Mouse (Mus musculus): ENCODE measurements around the gene Dnajb5. TPM values are rescaled to one million over a fixed set of nuclear protein-coding genes. Genes with fewer than 3 reads are reported as not detected.
A peak's percentile ranks its signal among the peaks of the same experiment; 100 is the strongest.

Dnajb5 gene
- polyA plus RNA-seq, 1 experiment from 2014 or later = 17.6 TPM

- Histone ChIP-seq H3K27me3 (ENCODE audit: insufficient read depth, poor library complexity, severe bottlenecking) (peaks cover 20% of the 10 kb centered on the region), H3K9me3 (no peaks in the 10 kb centered on the region), H3K27ac (no peak overlapping the region; the same call in 1 of the 2 replicates), H3K4me3 (no peak overlapping the region), H3K36me3 (no peaks in the 10 kb centered on the region), H3K4me1 (replicated peaks) (peaks cover 50% of the 10 kb centered on the region)
- 11% methylated on average over 5 of the region's 5 CpGs for WGBS
- peak; percentile 64 for DNase-seq (ENCODE audit: low spot score)
These were observed 3.7 kb upstream of the Dnajb5 start for GRCm38 (mm10) chr4:42945952-42946351.

GRCm38 (mm10) chr4:42946733-42947290, 2.8 kb upstream of the Dnajb5 start:
- WGBS = 50% methylated on average over 10 of the region's 10 CpGs
- peak; percentile 80 for DNase-seq (ENCODE audit: low spot score)
- peak overlapping the region; percentile 2; the same call in 1 of the 2 replicates for H3K4me3 ChIP-seq
- peak overlapping the region; percentile 59; the same call in 1 of the 2 replicates for H3K27ac ChIP-seq
- peaks cover 59% of the 10 kb centered on the region for H3K4me1 ChIP-seq (replicated peaks)
- H3K36me3 ChIP-seq = no peaks in the 10 kb centered on the region
- H3K27me3 ChIP-seq (ENCODE audit: insufficient read depth, poor library complexity, severe bottlenecking) = peaks cover 25% of the 10 kb centered on the region
- no peaks in the 10 kb centered on the region for H3K9me3 ChIP-seq

GRCm38 (mm10) chr4:42948527-42948926, 1.1 kb upstream of the Dnajb5 start:
- no peak for DNase-seq (ENCODE audit: low spot score)
- peaks cover 11% of the 10 kb centered on the region for H3K36me3 ChIP-seq
- H3K4me3 ChIP-seq = peak overlapping the region; percentile 90; the same call in 1 of the 2 replicates
- WGBS = 45% methylated on average over 13 of the region's 13 CpGs
- peak overlapping the region; percentile 99; the same call in 1 of the 2 replicates for H3K27ac ChIP-seq
- no peaks in the 10 kb centered on the region for H3K9me3 ChIP-seq
- H3K27me3 ChIP-seq (ENCODE audit: insufficient read depth, poor library complexity, severe bottlenecking) = peaks cover 25% of the 10 kb centered on the region
- peaks cover 76% of the 10 kb centered on the region for H3K4me1 ChIP-seq (replicated peaks)

- no peaks in the 10 kb centered on the region for H3K9me3 ChIP-seq
- H3K27ac ChIP-seq = peak overlapping the region; percentile 99
- peaks cover 25% of the 10 kb centered on the region for H3K27me3 ChIP-seq (ENCODE audit: insufficient read depth, poor library complexity, severe bottlenecking)
- 16% methylated on average over 14 of the region's 14 CpGs for WGBS
- H3K4me3 ChIP-seq = peak overlapping the region; percentile 90
- DNase-seq (ENCODE audit: low spot score) = no peak
- H3K4me1 ChIP-seq (replicated peaks) = peaks cover 82% of the 10 kb centered on the region
- peaks cover 15% of the 10 kb centered on the region for H3K36me3 ChIP-seq
These were observed 451 bp upstream of the Dnajb5 start for GRCm38 (mm10) chr4:42949051-42949675.

GRCm38 (mm10) chr4:42950065-42950558, 498 bp downstream of the Dnajb5 start:
- peak; percentile 88 for DNase-seq (ENCODE audit: low spot score)
- peak overlapping the region; percentile 99 for H3K27ac ChIP-seq
- H3K4me3 ChIP-seq = peak overlapping the region; percentile 90
- 2% methylated on average over 26 of the region's 27 CpGs for WGBS
- peaks cover 25% of the 10 kb centered on the region for H3K27me3 ChIP-seq (ENCODE audit: insufficient read depth, poor library complexity, severe bottlenecking)
- peaks cover 21% of the 10 kb centered on the region for H3K36me3 ChIP-seq
- no peaks in the 10 kb centered on the region for H3K9me3 ChIP-seq
- H3K4me1 ChIP-seq (replicated peaks) = peaks cover 90% of the 10 kb centered on the region

- 69% methylated on average over 11 of the region's 11 CpGs for WGBS
- H3K9me3 ChIP-seq = no peaks in the 10 kb centered on the region
- peaks cover 83% of the 10 kb centered on the region for H3K4me1 ChIP-seq (replicated peaks)
- peaks cover 22% of the 10 kb centered on the region for H3K27me3 ChIP-seq (ENCODE audit: insufficient read depth, poor library complexity, severe bottlenecking)
- H3K27ac ChIP-seq = peak overlapping the region; percentile 99
- H3K4me3 ChIP-seq = peak overlapping the region; percentile 90
- peaks cover 33% of the 10 kb centered on the region for H3K36me3 ChIP-seq
- peak; percentile 9 for DNase-seq (ENCODE audit: low spot score)
These were observed 1.9 kb downstream of the Dnajb5 start for GRCm38 (mm10) chr4:42951206-42952195.

- peak overlapping the region; percentile 32; the same call in 1 of the 2 replicates for H3K4me3 ChIP-seq
- H3K27ac ChIP-seq = peak overlapping the region; percentile 81
- H3K36me3 ChIP-seq = peaks cover 44% of the 10 kb centered on the region
- 84% methylated on average over 7 of the region's 7 CpGs for WGBS
- H3K4me1 ChIP-seq (replicated peaks) = peaks cover 73% of the 10 kb centered on the region
- peaks cover 15% of the 10 kb centered on the region for H3K27me3 ChIP-seq (ENCODE audit: insufficient read depth, poor library complexity, severe bottlenecking)
- no peaks in the 10 kb centered on the region for H3K9me3 ChIP-seq
- DNase-seq (ENCODE audit: low spot score) = no peak
These were observed 2.9 kb downstream of the Dnajb5 start for GRCm38 (mm10) chr4:42952563-42952962.

GRCm38 (mm10) chr4:42953435-42954094, 4.0 kb downstream of the Dnajb5 start:
- peaks cover 5% of the 10 kb centered on the region; the same call in 1 of the 2 replicates for H3K27me3 ChIP-seq (ENCODE audit: insufficient read depth, poor library complexity, severe bottlenecking)
- peaks cover 63% of the 10 kb centered on the region for H3K4me1 ChIP-seq (replicated peaks)
- H3K9me3 ChIP-seq = no peaks in the 10 kb centered on the region
- DNase-seq (ENCODE audit: low spot score) = peak; percentile 38
- H3K4me3 ChIP-seq = peak overlapping the region; percentile 32; the same call in 1 of the 2 replicates
- 21% methylated on average over 10 of the region's 10 CpGs for WGBS
- H3K27ac ChIP-seq = peak overlapping the region; percentile 81
- H3K36me3 ChIP-seq = peaks cover 54% of the 10 kb centered on the region

GRCm38 (mm10) chr4:42954297-42954696, 4.7 kb downstream of the Dnajb5 start:
- H3K27ac ChIP-seq = peak overlapping the region; percentile 81; the same call in 1 of the 2 replicates
- H3K27me3 ChIP-seq (ENCODE audit: insufficient read depth, poor library complexity, severe bottlenecking) = peaks cover 4% of the 10 kb centered on the region; the same call in 1 of the 2 replicates
- H3K4me3 ChIP-seq = peak overlapping the region; percentile 32; the same call in 1 of the 2 replicates
- 6% methylated on average over 10 of the region's 10 CpGs for WGBS
- peak; percentile 75 for DNase-seq (ENCODE audit: low spot score)
- peaks cover 59% of the 10 kb centered on the region for H3K36me3 ChIP-seq
- no peaks in the 10 kb centered on the region for H3K9me3 ChIP-seq
- H3K4me1 ChIP-seq (replicated peaks) = peaks cover 55% of the 10 kb centered on the region

- Histone ChIP-seq H3K27me3 (ENCODE audit: insufficient read depth, poor library complexity, severe bottlenecking) (peaks cover 4% of the 10 kb centered on the region; the same call in 1 of the 2 replicates), H3K27ac (no peak overlapping the region), H3K9me3 (no peaks in the 10 kb centered on the region), H3K4me3 (no peak overlapping the region), H3K36me3 (peaks cover 59% of the 10 kb centered on the region), H3K4me1 (replicated peaks) (peaks cover 47% of the 10 kb centered on the region)
- WGBS = 88% methylated on average over 3 of the region's 3 CpGs
- no peak for DNase-seq (ENCODE audit: low spot score)
These were observed 5.6 kb downstream of the Dnajb5 start for GRCm38 (mm10) chr4:42955200-42955599.

GRCm38 (mm10) chr4:42956581-42956980, 7.0 kb downstream of the Dnajb5 start:
- peaks cover 33% of the 10 kb centered on the region for H3K4me1 ChIP-seq (replicated peaks)
- peaks cover 59% of the 10 kb centered on the region for H3K36me3 ChIP-seq
- H3K27me3 ChIP-seq (ENCODE audit: insufficient read depth, poor library complexity, severe bottlenecking) = no peaks in the 10 kb centered on the region
- no peak overlapping the region for H3K27ac ChIP-seq
- H3K4me3 ChIP-seq = no peak overlapping the region
- no peaks in the 10 kb centered on the region for H3K9me3 ChIP-seq
- DNase-seq (ENCODE audit: low spot score) = no peak
- WGBS = 94% methylated on average over 17 of the region's 17 CpGs

GRCm38 (mm10) chr4:42957306-42957705, 7.7 kb downstream of the Dnajb5 start:
- WGBS = 86% methylated on average over 11 of the region's 11 CpGs
- peaks cover 26% of the 10 kb centered on the region for H3K4me1 ChIP-seq (replicated peaks)
- H3K27ac ChIP-seq = no peak overlapping the region
- H3K4me3 ChIP-seq = no peak overlapping the region
- no peaks in the 10 kb centered on the region for H3K27me3 ChIP-seq (ENCODE audit: insufficient read depth, poor library complexity, severe bottlenecking)
- H3K9me3 ChIP-seq = no peaks in the 10 kb centered on the region
- H3K36me3 ChIP-seq = peaks cover 59% of the 10 kb centered on the region
- no peak for DNase-seq (ENCODE audit: low spot score)
